Mouse (Mus musculus) MEL (cell line): ENCODE results near the gene Gm26620. TPM values are rescaled to one million over a fixed set of nuclear protein-coding genes. Genes with fewer than 3 reads are reported as not detected.

Experiments used
- DNase-seq: peaks from one replicate; pipeline ENCODE4 v3.0.0; 2011; ENCODE audit warnings: low read depth, low spot score
- H3K27ac ChIP-seq: 2 replicates; pipeline ENCODE4 v1.5.1; 2012; ENCODE audit warnings: low read depth, mild to moderate bottlenecking, control low read depth, low read length, moderate library complexity; ENCODE audit not compliant: control insufficient read depth
- H3K27me3 ChIP-seq, 2 experiments: fragments of 150-350 bp in 1 of 2; sonication (generic) in 1 of 2; 2 replicates each; pipeline ENCODE4 v1.6.1; 2012; ENCODE audit warnings: low read length in 2 of 2, mild to moderate bottlenecking in 2 of 2, improper control_type of control experiment in 1 of 2, moderate library complexity in 1 of 2; ENCODE audit not compliant: insufficient read depth in 2 of 2, control insufficient read depth in 1 of 2
- H3K36me3 ChIP-seq, 2 experiments: 2 replicates each; pipeline ENCODE4 v1.6.1; 2012 to 2014; ENCODE audit warnings: low read length in 2 of 2, improper control_type of control experiment in 1 of 2, inconsistent platforms in 1 of 2, mild to moderate bottlenecking in 1 of 2; ENCODE audit not compliant: insufficient read depth in 2 of 2, control insufficient read depth in 1 of 2
- H3K4me1 ChIP-seq, 2 experiments: fragments of 150-350 bp in 1 of 2; sonication (generic) in 1 of 2; 2 replicates each; pipeline ENCODE4 v1.6.1; 2012; ENCODE audit warnings: low read length in 2 of 2, improper control_type of control experiment in 1 of 2, mild to moderate bottlenecking in 1 of 2; ENCODE audit not compliant: insufficient read depth in 2 of 2, control insufficient read depth in 1 of 2
- H3K4me3 ChIP-seq, 2 experiments: fragments of 150-350 bp in 1 of 2; sonication (generic) in 1 of 2; 2 replicates each; pipeline ENCODE4 v1.5.1; 2012; ENCODE audit warnings: low read depth in 2 of 2, low read length in 2 of 2, mild to moderate bottlenecking in 2 of 2, moderate library complexity in 2 of 2, control low read depth in 1 of 2, improper control_type of control experiment in 1 of 2; ENCODE audit not compliant: control insufficient read depth in 1 of 2, insufficient read depth in 1 of 2
- H3K79me2 ChIP-seq: 2 replicates; pipeline ENCODE4 v1.6.1; 2012; ENCODE audit warnings: mild to moderate bottlenecking, low read length, moderate library complexity; ENCODE audit not compliant: control insufficient read depth, poor library complexity, insufficient read depth
- H3K9ac ChIP-seq: 2 replicates; pipeline ENCODE4 v1.6.1; 2012; ENCODE audit warnings: low read depth, mild to moderate bottlenecking, control low read depth, low read length, moderate library complexity; ENCODE audit not compliant: control insufficient read depth, poor library complexity, severe bottlenecking
- H3K9me3 ChIP-seq: fragments of 150-350 bp; sonication (generic); replicated peaks from 2 replicates; pipeline ENCODE4 v1.6.1; 2012; ENCODE audit warnings: mild to moderate bottlenecking, low read length, improper control_type of control experiment, moderate library complexity; ENCODE audit not compliant: insufficient read depth
- CHD1 ChIP-seq: IDR thresholded peaks from 2 replicates; pipeline ENCODE4 v1.6.1; 2012; ENCODE audit warnings: low read depth, mild to moderate bottlenecking, inconsistent platforms, low read length, improper control_type of control experiment
- CHD2 ChIP-seq: IDR thresholded peaks from 2 replicates; pipeline ENCODE4 v1.6.1; 2011; ENCODE audit warnings: low read length, improper control_type of control experiment
- EP300 ChIP-seq, 2 experiments: IDR thresholded peaks; 2 replicates each; pipeline ENCODE4 v1.6.1; 2011; ENCODE audit warnings: improper control_type of control experiment in 2 of 2, low read length in 2 of 2, low read depth in 1 of 2, mild to moderate bottlenecking in 1 of 2
- MAFK ChIP-seq: IDR thresholded peaks from 2 replicates; pipeline ENCODE4 v1.6.1; 2011; ENCODE audit warnings: low read depth, mild to moderate bottlenecking, low read length, improper control_type of control experiment, borderline replicate concordance
- MAX ChIP-seq: IDR thresholded peaks from 2 replicates; pipeline ENCODE4 v1.6.1; 2011; ENCODE audit warnings: low read length, improper control_type of control experiment
- MEF2A ChIP-seq: IDR thresholded peaks from 2 replicates; pipeline ENCODE4 v1.6.1; 2014; ENCODE audit warnings: low read depth, mild to moderate bottlenecking, inconsistent platforms, low read length, improper control_type of control experiment; ENCODE audit not compliant: poor library complexity, insufficient replicate concordance, severe bottlenecking; ENCODE audit errors: extremely low read depth
- MXI1 ChIP-seq: IDR thresholded peaks from 2 replicates; pipeline ENCODE4 v1.6.1; 2011; ENCODE audit warnings: mild to moderate bottlenecking, low read depth, low read length, improper control_type of control experiment
- MYB ChIP-seq: IDR thresholded peaks from 2 replicates; pipeline ENCODE4 v1.6.1; 2011; ENCODE audit warnings: mild to moderate bottlenecking, low read depth, low read length, improper control_type of control experiment
- MYC ChIP-seq: IDR thresholded peaks from 2 replicates; pipeline ENCODE4 v1.6.1; 2011; ENCODE audit warnings: low read depth, mild to moderate bottlenecking, low read length, improper control_type of control experiment, moderate library complexity
- POLR2AphosphoS2 ChIP-seq: IDR thresholded peaks from 2 replicates; pipeline ENCODE4 v1.6.1; 2011; ENCODE audit warnings: low read length, improper control_type of control experiment
- POLR2AphosphoS5 ChIP-seq: IDR thresholded peaks from 2 replicates; pipeline ENCODE4 v1.6.1; 2012; ENCODE audit warnings: low read depth, borderline replicate concordance, mild to moderate bottlenecking, inconsistent platforms, low read length, moderate library complexity, mixed read lengths
- RAD21 ChIP-seq: IDR thresholded peaks from 2 replicates; pipeline ENCODE4 v1.6.1; 2011; ENCODE audit warnings: mild to moderate bottlenecking, low read depth, low read length, improper control_type of control experiment
- TCF12 ChIP-seq: IDR thresholded peaks from 2 replicates; pipeline ENCODE4 v1.6.1; 2014; ENCODE audit warnings: low read depth, mild to moderate bottlenecking, inconsistent platforms, low read length, improper control_type of control experiment, moderate library complexity
- UBTF ChIP-seq: IDR thresholded peaks from 2 replicates; pipeline ENCODE4 v1.6.1; 2012; ENCODE audit warnings: low read depth, mild to moderate bottlenecking, inconsistent platforms, low read length, improper control_type of control experiment, moderate library complexity, borderline replicate concordance; ENCODE audit not compliant: insufficient read depth
- USF1 ChIP-seq: IDR thresholded peaks from 2 replicates; pipeline ENCODE4 v1.6.1; 2014; ENCODE audit warnings: low read depth, mild to moderate bottlenecking, inconsistent platforms, low read length, improper control_type of control experiment, moderate library complexity
- ZC3H11A ChIP-seq: IDR thresholded peaks from 2 replicates; pipeline ENCODE4 v1.6.1; 2012; ENCODE audit warnings: low read depth, mild to moderate bottlenecking, inconsistent platforms, low read length, improper control_type of control experiment
- ZKSCAN1 ChIP-seq: IDR thresholded peaks from 2 replicates; pipeline ENCODE4 v1.6.1; 2012; ENCODE audit warnings: low read depth, mild to moderate bottlenecking, inconsistent platforms, low read length, improper control_type of control experiment, moderate library complexity
- polyA plus RNA-seq, 2 experiments: library from polyadenylated mRNA; stranded (reverse) in 1 of 2; unstranded in 1 of 2; fragments of >175 nt in 1 of 2; fragments of >200 nt in 1 of 2; gene quantifications; 2 replicates each; pipeline versions ENCODE4 v1.2.1 to v1.2.4; 2012; ENCODE audit warnings: low replicate concordance in 2 of 2, low read depth in 1 of 2; ENCODE audit not compliant: insufficient read length in 2 of 2, insufficient read depth in 1 of 2, missing spikeins in 1 of 2
- total RNA-seq: library from RNA; depleted of rRNA; stranded (reverse); fragments of 300-350 nt; gene quantifications from 2 replicates; pipeline ENCODE4 v1.2.3, GENCODE M21; 2012

Gene Gm26620
- total and polyA plus RNA-seq, 3 experiments: 1.0 to 5.5 TPM; not detected in 1

GRCm38 (mm10) chr1:170908341-170908740 is 23.5 kb downstream of the Gm26620 start:
- H3K27ac ChIP-seq: no peak overlapping the region
- no peaks in the 10 kb centered on the region for H3K79me2 ChIP-seq
- H3K9me3 ChIP-seq: no peaks in the 10 kb centered on the region
- H3K36me3 ChIP-seq: no peaks in the 10 kb centered on the region
- peaks cover 0 to 2% of the 10 kb centered on the region in 2 experiments; a peak in 1 of 4 replicates for H3K27me3 ChIP-seq
- no peak for TF ChIP-seq CHD1
- no peak overlapping the region for H3K9ac ChIP-seq
- no peak for DNase-seq
- no peaks in the 10 kb centered on the region for H3K4me1 ChIP-seq
- no peak overlapping the region for H3K4me3 ChIP-seq

- Histone ChIP-seq H3K4me3 (no peak overlapping the region), H3K9me3 (no peaks in the 10 kb centered on the region), H3K27me3 (no peaks in the 10 kb centered on the region; a peak in 1 of 4 replicates), H3K4me1 (0 out of 4 replicates have a peak, but pooled peaks cover 0 to 2% of the 10 kb centered on the region in 2 experiments), H3K27ac (no peak overlapping the region), H3K36me3 (no peaks in the 10 kb centered on the region), H3K9ac (no peak overlapping the region), H3K79me2 (no peaks in the 10 kb centered on the region)
- no peak for DNase-seq
- TF ChIP-seq USF1 (no peak), POLR2AphosphoS2 (no peak), MAX (no peak), CHD1 (no peak), TCF12 (no peak), MEF2A (no peak), ZKSCAN1 (no peak), MXI1 (no peak), POLR2AphosphoS5 (no peak), ZC3H11A (no peak), RAD21 (no peak), MYB (no peak), UBTF (no peak), CHD2 (no peak), MAFK (no peak), MYC (no peak), EP300 (IDR thresholded peaks at IDR 0.05; ENCODE audit: low read depth in 1 of 2, low read length in 2 of 2) (no peak)
Observed at GRCm38 (mm10) chr1:170911907-170912660, 27.2 kb downstream of the Gm26620 start.
